Mouse (Mus musculus): ENCODE data around the gene Aanat.

Aanat gene

GRCm38 (mm10) chr11:116574486-116574885 lies 11.7 kb upstream of the Aanat start:
- no peak for DNase-seq (ENCODE audit: low read depth, low spot score)

- DNase-seq (ENCODE audit: low read depth, low spot score), result no peak
These were observed 11.2 kb upstream of the Aanat start for GRCm38 (mm10) chr11:116574982-116575381.

- DNase-seq (ENCODE audit: low read depth, low spot score), result no peak
These were observed 10.8 kb upstream of the Aanat start for GRCm38 (mm10) chr11:116575396-116575795.

- no peak for DNase-seq (ENCODE audit: low read depth, low spot score)
These were observed 7.0 kb upstream of the Aanat start for GRCm38 (mm10) chr11:116579280-116579679.

GRCm38 (mm10) chr11:116580031-116580652 lies 6.1 kb upstream of the Aanat start:
- no peak for DNase-seq (ENCODE audit: low read depth, low spot score)

GRCm38 (mm10) chr11:116580711-116581375 lies 5.4 kb upstream of the Aanat start:
- no peak for DNase-seq (ENCODE audit: low read depth, low spot score)

- DNase-seq (ENCODE audit: low read depth, low spot score), result peak; percentile 52
These were observed 4.8 kb upstream of the Aanat start, which contains the start of gene Ube2o for GRCm38 (mm10) chr11:116581376-116581814. Gene Ube2o (minus strand): TSS chr11:116581447.

- DNase-seq (ENCODE audit: low read depth, low spot score), result no peak
These were observed 550 bp upstream of the Aanat start for GRCm38 (mm10) chr11:116585682-116586081.

GRCm38 (mm10) chr11:116586801-116587631 lies 784 bp downstream of the Aanat start:
- no peak for DNase-seq (ENCODE audit: low read depth, low spot score)

- no peak for DNase-seq (ENCODE audit: low read depth, low spot score)
These were observed 2.8 kb downstream of the Aanat start for GRCm38 (mm10) chr11:116589020-116589531.

GRCm38 (mm10) chr11:116589574-116589973 lies 3.3 kb downstream of the Aanat start:
- DNase-seq (ENCODE audit: low read depth, low spot score), result no peak

GRCm38 (mm10) chr11:116591621-116592020 lies 5.4 kb downstream of the Aanat start:
- DNase-seq (ENCODE audit: low read depth, low spot score), result no peak

GRCm38 (mm10) chr11:116592428-116592827 lies 6.2 kb downstream of the Aanat start:
- peak; percentile 62 for DNase-seq (ENCODE audit: low read depth, low spot score)

GRCm38 (mm10) chr11:116593345-116593744 lies 7.1 kb downstream of the Aanat start:
- no peak for DNase-seq (ENCODE audit: low read depth, low spot score)

- DNase-seq (ENCODE audit: low read depth, low spot score), result no peak
These were observed 10.5 kb downstream of the Aanat start for GRCm38 (mm10) chr11:116596766-116597165.

- DNase-seq (ENCODE audit: low read depth, low spot score), result no peak
These were observed 12.0 kb downstream of the Aanat start for GRCm38 (mm10) chr11:116598193-116598592.

GRCm38 (mm10) chr11:116599230-116599629 lies 13.0 kb downstream of the Aanat start:
- DNase-seq (ENCODE audit: low read depth, low spot score), result no peak

GRCm38 (mm10) chr11:116601166-116601565 lies 14.9 kb downstream of the Aanat start:
- no peak for DNase-seq (ENCODE audit: low read depth, low spot score)

GRCm38 (mm10) chr11:116602043-116602442 lies 15.8 kb downstream of the Aanat start:
- no peak for DNase-seq (ENCODE audit: low read depth, low spot score)

GRCm38 (mm10) chr11:116603339-116603738 lies 17.1 kb downstream of the Aanat start:
- DNase-seq (ENCODE audit: low read depth, low spot score), result no peak

GRCm38 (mm10) chr11:116604097-116604496 lies 17.9 kb downstream of the Aanat start:
- no peak for DNase-seq (ENCODE audit: low read depth, low spot score)

GRCm38 (mm10) chr11:116607717-116608116 lies 21.5 kb downstream of the Aanat start:
- DNase-seq (ENCODE audit: low read depth, low spot score), result no peak
